Comparison of ENCODE assay signal across 9 mouse cellular contexts in genomic region chr1:80240017-80240660, GRCm38 (mm10). TPM values are rescaled to one million over a fixed set of nuclear protein-coding genes. Genes with fewer than 3 reads are reported as not detected.
DNase-seq lines count a peak whose midpoint lies in the region; ATAC-seq and TF ChIP-seq lines count a peak whose summit lies in the region.
"Had no signal": no experiment of that assay in that cellular context is flagged by ENCODE, and none has a peak within 500 bp of the region (broad histone marks: within the 10 kb centered on the region; RNA-seq: fewer than 3 reads in every experiment).

No protein-coding gene starts in this region.

- H3K79me2 ChIP-seq in myocyte (ENCODE audit: control insufficient read depth, insufficient read depth), result no peaks in the 10 kb centered on the region

- ATAC-seq in hindbrain, embryonic 12.5 days (ENCODE audit: low FRiP score), result peak; percentile 71
- no peak for ATAC-seq in hindbrain, embryonic 16.5 days

- H3K4me1 ChIP-seq in hindbrain, embryonic 12.5 days, result peaks cover 12% of the 10 kb centered on the region
- H3K4me1 ChIP-seq in hindbrain, embryonic 16.5 days (ENCODE audit: control insufficient read depth, insufficient read depth, low read depth, low read length), result no peaks in the 10 kb centered on the region
- H3K4me1 ChIP-seq in ES-E14 (ENCODE audit: control insufficient read depth in 2 of 2, insufficient read depth in 2 of 2, low read length in 2 of 2, poor library complexity in 1 of 2), result peaks cover 4 to 26% of the 10 kb centered on the region in 2 experiments
- peaks cover 13% of the 10 kb centered on the region for H3K4me1 ChIP-seq in embryonic facial prominence, embryonic 10.5 days

- in situ Hi-C loops in ES-E14 (cut with MboI; ENCODE audit: low sequenced_read_pairs in 2 of 2, unreplicated experiment in 2 of 2), result no loop called here

- WGBS in hindbrain, embryonic 12.5 days, result 23% methylated on average over 12 of the region's 12 CpGs
- 20% methylated on average over 12 of the region's 12 CpGs for WGBS in hindbrain, embryonic 16.5 days
- WGBS in embryonic facial prominence, embryonic 10.5 days, result 31% methylated on average over 12 of the region's 12 CpGs

- H3K27ac ChIP-seq in hindbrain, embryonic 12.5 days, result no peak overlapping the region
- no peak overlapping the region for H3K27ac ChIP-seq in hindbrain, embryonic 16.5 days (ENCODE audit: low read depth, low read length)
- no peak overlapping the region for H3K27ac ChIP-seq in ES-E14 (ENCODE audit: insufficient read depth, low read depth, low read length, poor library complexity, severe bottlenecking)
- H3K27ac ChIP-seq in embryonic facial prominence, embryonic 10.5 days (replicated peaks), result no peak overlapping the region

- H3K4me2 ChIP-seq in hindbrain, embryonic 12.5 days (replicated peaks), result no peak overlapping the region
- no peak overlapping the region for H3K4me2 ChIP-seq in hindbrain, embryonic 16.5 days (ENCODE audit: low read length)
- peak overlapping the region; percentile 30 for H3K4me2 ChIP-seq in myocyte (ENCODE audit: low read depth)

- no peak for DNase-seq in ES-E14 (ENCODE audit: low read depth, low spot score)
- peak; percentile 46 for DNase-seq in embryonic facial prominence, embryonic 10.5 days (ENCODE audit: low spot score)
- no peak for DNase-seq in frontal cortex, postnatal 10 days (ENCODE audit: low spot score in 2 of 2)
- no peak for DNase-seq in thymus, postnatal 10 days (ENCODE audit: low spot score in 2 of 2)
- DNase-seq: kidney, postnatal 14 days; lung, adult 18-20 months had no signal

- H3ac ChIP-seq in myocyte (ENCODE audit: control insufficient read depth, insufficient read length), result no peak overlapping the region

- H3K9me3 ChIP-seq in hindbrain, embryonic 12.5 days (replicated peaks), result no peaks in the 10 kb centered on the region
- no peaks in the 10 kb centered on the region for H3K9me3 ChIP-seq in hindbrain, embryonic 16.5 days (ENCODE audit: control insufficient read depth, low read length)
- H3K9me3 ChIP-seq in ES-E14 (ENCODE audit: control insufficient read depth, insufficient read depth, low read depth, low read length), result no peaks in the 10 kb centered on the region
- no peaks in the 10 kb centered on the region for H3K9me3 ChIP-seq in embryonic facial prominence, embryonic 10.5 days

- no peaks in the 10 kb centered on the region for H3K36me3 ChIP-seq in hindbrain, embryonic 12.5 days
- no peaks in the 10 kb centered on the region for H3K36me3 ChIP-seq in hindbrain, embryonic 16.5 days (ENCODE audit: control insufficient read depth, insufficient read depth, low read length)
- no peaks in the 10 kb centered on the region for H3K36me3 ChIP-seq in ES-E14 (ENCODE audit: control insufficient read depth, insufficient read depth, low read length, poor library complexity, severe bottlenecking)
- no peaks in the 10 kb centered on the region for H3K36me3 ChIP-seq in embryonic facial prominence, embryonic 10.5 days (replicated peaks)
- no peaks in the 10 kb centered on the region for H3K36me3 ChIP-seq in myocyte (ENCODE audit: control insufficient read depth, insufficient read depth)

- H3K4me3 ChIP-seq in hindbrain, embryonic 12.5 days, result no peak overlapping the region
- no peak overlapping the region for H3K4me3 ChIP-seq in hindbrain, embryonic 16.5 days (ENCODE audit: low read length)
- H3K4me3 ChIP-seq in ES-E14 (ENCODE audit: insufficient read depth in 1 of 2, low read depth in 1 of 2, low read length in 2 of 2, poor library complexity in 1 of 2, severe bottlenecking in 1 of 2) (no peak overlapping the region), myocyte (no peak overlapping the region)
- no peak overlapping the region for H3K4me3 ChIP-seq in embryonic facial prominence, embryonic 10.5 days

- no peak for TF ChIP-seq POLR2A in myocyte (IDR thresholded peaks at IDR 0.05; ENCODE audit: insufficient read length, low read depth)

- no peaks in the 10 kb centered on the region for H3K27me3 ChIP-seq in hindbrain, embryonic 12.5 days
- H3K27me3 ChIP-seq in hindbrain, embryonic 16.5 days (replicated peaks; ENCODE audit: control insufficient read depth, insufficient read depth, low read length), result no peaks in the 10 kb centered on the region
- H3K27me3 ChIP-seq in embryonic facial prominence, embryonic 10.5 days (replicated peaks; ENCODE audit: low read depth, poor library complexity, severe bottlenecking), result no peaks in the 10 kb centered on the region
- no peaks in the 10 kb centered on the region for H3K27me3 ChIP-seq in myocyte (ENCODE audit: control insufficient read depth, insufficient read depth, insufficient read length)

- no peak overlapping the region for H3K9ac ChIP-seq in hindbrain, embryonic 12.5 days
- no peak overlapping the region for H3K9ac ChIP-seq in hindbrain, embryonic 16.5 days (ENCODE audit: low read depth, low read length)
- H3K9ac ChIP-seq in ES-E14 (ENCODE audit: insufficient read depth, low read depth, low read length, poor library complexity, severe bottlenecking), result no peak overlapping the region

TF ChIP-seq in ES-E14, 5 proteins besides CTCF, POLR2A, EP300 and RAD21:
- TF ChIP-seq ZC3H11A (IDR thresholded peaks at IDR 0.05; ENCODE audit: borderline replicate concordance, low read depth, low read length), result no peak
- no peak for TF ChIP-seq HCFC1 (IDR thresholded peaks at IDR 0.05; ENCODE audit: borderline replicate concordance, insufficient read depth, low read length)
- no peak for TF ChIP-seq CHD2 (IDR thresholded peaks at IDR 0.05; ENCODE audit: low read depth, low read length)
- TF ChIP-seq ZNF384 (IDR thresholded peaks at IDR 0.05; ENCODE audit: low read depth, low read length), result 0 out of 2 replicates have a peak, but pooled peaks have one; percentile 17
- TF ChIP-seq MAFK (IDR thresholded peaks at IDR 0.05; ENCODE audit: insufficient read depth, low read depth, low read length), result no peak

TF ChIP-seq in myocyte, 11 proteins besides CTCF, POLR2A, EP300 and RAD21:
- no peak for TF ChIP-seq POLR2AphosphoS2 (IDR thresholded peaks at IDR 0.05; ENCODE audit: insufficient read length, low read depth)

RNA-seq across cellular contexts. Expression of gene Fam124b, which starts 21.9 kb away (rescaled TPM):
- 0.67 and 0.89 TPM in 2 replicates for polyA plus RNA-seq in hindbrain, embryonic 12.5 days (2016; fragmentation: Nextera tagmentation; extraction: Ambion mirVana)
- polyA plus RNA-seq in hindbrain, embryonic 16.5 days (2015; fragmentation: Nextera tagmentation; extraction: Ambion mirVana), result 0.50 and 0.80 TPM in 2 replicates
- total RNA-seq in ES-E14 (2012; rRNA removed), result 0.18 and 0.26 TPM in 2 replicates
- 0.53 and 0.70 TPM in 2 replicates for polyA plus RNA-seq in embryonic facial prominence, embryonic 10.5 days (2016; fragmentation: Nextera tagmentation; extraction: Ambion mirVana)
- polyA plus RNA-seq in myocyte (2012; fragmentation: generic; extraction: Trizol), result 0.06 TPM
